Mouse (Mus musculus): ENCODE results near the gene Eef1akmt1.

DNA sequence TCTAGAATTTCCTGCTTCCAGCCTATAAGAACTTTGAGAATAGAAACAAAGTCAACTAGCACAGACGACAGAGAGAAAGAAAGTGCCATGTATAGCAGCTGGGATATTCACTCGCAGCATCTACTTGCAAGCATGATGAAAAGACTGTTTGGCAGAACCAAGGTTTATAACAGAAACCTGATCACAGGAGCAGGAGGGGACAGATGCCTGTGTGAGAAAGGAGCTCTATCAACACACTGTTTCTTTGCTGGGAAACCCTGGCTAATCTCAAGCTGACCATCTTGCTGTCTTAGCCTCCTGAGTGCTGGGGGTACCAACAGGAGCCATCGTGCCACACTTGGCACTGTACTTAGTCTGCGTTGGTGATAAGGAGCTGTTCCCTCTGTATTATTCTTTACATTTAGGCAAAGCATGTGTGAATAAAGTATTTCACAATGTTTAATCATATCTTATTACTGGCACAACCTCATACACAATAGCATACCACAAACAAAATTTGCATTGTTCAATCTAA is 38.5 kb upstream of the Eef1akmt1 start:
- TF ChIP-seq POLR2A (IDR thresholded peaks at IDR 0.05; ENCODE audit: extremely low read depth, insufficient read depth, low read length): no peak
- TF ChIP-seq CTCF (IDR thresholded peaks at IDR 0.05; ENCODE audit: low read depth, low read length): no peak
